Mouse (Mus musculus) ES-E14 (cell line): Measurements from ENCODE around the gene Efcab14. TPM values are rescaled to one million over a fixed set of nuclear protein-coding genes. Genes with fewer than 3 reads are reported as not detected.

ENCODE experiments used
- DNase-seq: peaks from one replicate; pipeline ENCODE4 v3.0.0-alpha.2; 2013; ENCODE audit warnings: low read depth, low spot score
- H3K27ac ChIP-seq: 2 replicates; pipeline ENCODE4 v1.5.1; 2012; ENCODE audit warnings: low read depth, mild to moderate bottlenecking, low read length, moderate library complexity, mixed read lengths; ENCODE audit not compliant: poor library complexity, insufficient read depth, severe bottlenecking
- H3K36me3 ChIP-seq: 2 replicates; pipeline ENCODE4 v1.6.1; 2012; ENCODE audit warnings: mild to moderate bottlenecking, low read length, moderate library complexity, mixed read lengths; ENCODE audit not compliant: control insufficient read depth, poor library complexity, insufficient read depth, severe bottlenecking
- H3K4me1 ChIP-seq, 2 experiments: fragments of 150-350 bp in 1 of 2; sonication (generic) in 1 of 2; 2 replicates each; pipeline ENCODE4 v1.6.1; 2012; ENCODE audit warnings: low read length in 2 of 2, mild to moderate bottlenecking in 1 of 2, mixed read lengths in 1 of 2; ENCODE audit not compliant: control insufficient read depth in 2 of 2, insufficient read depth in 2 of 2, poor library complexity in 1 of 2
- H3K4me3 ChIP-seq, 2 experiments: fragments of 150-350 bp in 1 of 2; sonication (generic) in 1 of 2; 2 replicates each; pipeline ENCODE4 v1.5.1; 2012; ENCODE audit warnings: low read length in 2 of 2, low read depth in 1 of 2, mild to moderate bottlenecking in 1 of 2, mixed read lengths in 1 of 2; ENCODE audit not compliant: insufficient read depth in 1 of 2, poor library complexity in 1 of 2, severe bottlenecking in 1 of 2
- H3K9ac ChIP-seq: 2 replicates; pipeline ENCODE4 v1.6.1; 2012; ENCODE audit warnings: low read depth, mild to moderate bottlenecking, low read length, mixed read lengths; ENCODE audit not compliant: poor library complexity, insufficient read depth, severe bottlenecking
- H3K9me3 ChIP-seq: fragments of 150-350 bp; sonication (generic); 2 replicates; pipeline ENCODE4 v1.6.1; 2012; ENCODE audit warnings: low read depth, mild to moderate bottlenecking, low read length; ENCODE audit not compliant: control insufficient read depth, insufficient read depth
- CHD2 ChIP-seq: IDR thresholded peaks from 2 replicates; pipeline ENCODE4 v1.6.1; 2014; ENCODE audit warnings: mild to moderate bottlenecking, low read depth, low read length, inconsistent platforms
- HCFC1 ChIP-seq: IDR thresholded peaks from 2 replicates; pipeline ENCODE4 v1.6.1; 2012; ENCODE audit warnings: low read length, inconsistent platforms, borderline replicate concordance; ENCODE audit not compliant: insufficient read depth
- MAFK ChIP-seq: IDR thresholded peaks from 2 replicates; pipeline ENCODE4 v1.6.1; 2014; ENCODE audit warnings: mild to moderate bottlenecking, low read depth, low read length, inconsistent platforms; ENCODE audit not compliant: insufficient read depth
- ZC3H11A ChIP-seq: IDR thresholded peaks from 2 replicates; pipeline ENCODE4 v1.6.1; 2012; ENCODE audit warnings: low read depth, mild to moderate bottlenecking, inconsistent platforms, low read length, borderline replicate concordance
- ZNF384 ChIP-seq: IDR thresholded peaks from 2 replicates; pipeline ENCODE4 v1.6.1; 2012; ENCODE audit warnings: low read depth, low read length, inconsistent platforms
- in situ Hi-C, 2 experiments: fragments of 600-800 bp; cut with MboI; formaldehyde crosslinking; loops; one replicate each; pipeline ENCODE4 v1.15.1; 2025; ENCODE audit warnings: low sequenced_read_pairs in 2 of 2, inconsistent platforms in 1 of 2; ENCODE audit not compliant: unreplicated experiment in 2 of 2
- total RNA-seq: library from RNA; depleted of rRNA; stranded (reverse); fragments of 300-350 nt; gene quantifications from 2 replicates; pipeline ENCODE4 v1.2.3, GENCODE M21; 2012

The Efcab14 gene
- total RNA-seq, 1 experiment: 20.2 TPM

GRCm38 (mm10) chr4:115795360-115795759, 57.8 kb downstream of the Efcab14 start:
- no peak overlapping the region for H3K9ac ChIP-seq
- H3K36me3 ChIP-seq: peaks cover 9% of the 10 kb centered on the region
- in situ Hi-C loops: no loop called here
- no peaks in the 10 kb centered on the region for H3K4me1 ChIP-seq
- no peaks in the 10 kb centered on the region for H3K9me3 ChIP-seq
- DNase-seq: no peak
- H3K27ac ChIP-seq: no peak overlapping the region
- TF ChIP-seq ZNF384 (no peak), ZC3H11A (no peak), HCFC1 (no peak), CHD2 (no peak), MAFK (no peak)
- H3K4me3 ChIP-seq: no peak overlapping the region

DNA sequence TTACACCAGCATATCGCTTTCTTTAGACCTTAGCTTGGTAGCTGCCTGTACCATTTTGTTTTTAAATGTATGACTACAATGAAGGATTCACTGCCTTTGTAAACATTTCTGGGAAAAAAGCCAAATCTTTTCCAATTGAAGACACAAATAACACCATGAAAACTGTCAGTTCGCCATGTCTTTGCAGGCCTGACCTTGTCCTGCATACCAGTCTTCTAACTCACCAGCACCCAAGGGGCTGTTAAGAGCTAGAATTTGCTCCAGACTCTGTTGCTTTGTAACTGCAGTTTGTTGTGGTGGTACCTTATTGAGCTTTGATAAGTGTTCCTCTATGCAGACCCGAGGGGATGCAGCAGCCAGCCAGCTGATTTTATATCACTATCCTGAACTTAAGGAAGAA, 62.4 kb downstream of the Efcab14 start:
- TF ChIP-seq ZNF384 (no peak), MAFK (no peak), HCFC1 (no peak), ZC3H11A (no peak), CHD2 (no peak)
- peaks cover 6% of the 10 kb centered on the region for H3K36me3 ChIP-seq
- H3K9me3 ChIP-seq: no peaks in the 10 kb centered on the region
- H3K4me3 ChIP-seq: no peak overlapping the region
- no peak overlapping the region for H3K27ac ChIP-seq
- no peak overlapping the region for H3K9ac ChIP-seq
- DNase-seq: no peak
- in situ Hi-C loops: no loop called here
- no peaks in the 10 kb centered on the region for H3K4me1 ChIP-seq

- H3K9me3 ChIP-seq: no peaks in the 10 kb centered on the region
- TF ChIP-seq CHD2 (no peak), MAFK (no peak), ZC3H11A (no peak), HCFC1 (no peak), ZNF384 (no peak)
- peaks cover 2 to 7% of the 10 kb centered on the region in 2 experiments; a peak in 2 of 4 replicates for H3K4me1 ChIP-seq
- no peak for DNase-seq
- no peak overlapping the region for H3K4me3 ChIP-seq
- in situ Hi-C loops: no loop called here
- peaks cover 3% of the 10 kb centered on the region; the same call in 1 of the 2 replicates for H3K36me3 ChIP-seq
- H3K27ac ChIP-seq: no peak overlapping the region
- H3K9ac ChIP-seq: no peak overlapping the region
Measured at GRCm38 (mm10) chr4:115812326-115812725, 74.8 kb downstream of the Efcab14 start.

DNA sequence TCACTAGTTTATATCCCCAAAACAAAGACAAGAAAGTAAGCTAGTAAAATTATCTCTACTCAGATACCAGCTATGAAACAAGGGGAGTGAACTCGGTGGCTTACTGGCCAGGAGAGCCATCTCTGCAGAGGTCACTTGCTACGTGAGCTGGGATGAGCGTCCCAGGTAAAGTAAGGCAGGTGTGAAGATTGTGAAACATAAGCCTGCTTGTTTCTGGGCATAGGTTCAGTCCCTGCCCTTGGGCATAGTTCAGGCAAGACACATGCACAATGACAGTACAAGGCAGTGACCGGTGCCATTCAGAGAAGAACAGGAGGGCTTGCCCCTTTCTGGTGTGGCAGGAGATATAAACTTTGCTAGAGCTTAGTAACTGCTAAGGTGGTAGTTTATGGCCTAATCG, 78.1 kb downstream of the Efcab14 start:
- DNase-seq: no peak
- no peak overlapping the region for H3K27ac ChIP-seq
- no peaks in the 10 kb centered on the region for H3K9me3 ChIP-seq
- in situ Hi-C loops: no loop called here
- no peak overlapping the region for H3K9ac ChIP-seq
- peaks cover 4 to 7% of the 10 kb centered on the region in 2 experiments; a peak in 3 of 4 replicates for H3K4me1 ChIP-seq
- H3K4me3 ChIP-seq: no peak overlapping the region
- peaks cover 5% of the 10 kb centered on the region; the same call in 1 of the 2 replicates for H3K36me3 ChIP-seq
- TF ChIP-seq CHD2 (no peak), MAFK (no peak), HCFC1 (no peak), ZNF384 (no peak), ZC3H11A (no peak)

DNA sequence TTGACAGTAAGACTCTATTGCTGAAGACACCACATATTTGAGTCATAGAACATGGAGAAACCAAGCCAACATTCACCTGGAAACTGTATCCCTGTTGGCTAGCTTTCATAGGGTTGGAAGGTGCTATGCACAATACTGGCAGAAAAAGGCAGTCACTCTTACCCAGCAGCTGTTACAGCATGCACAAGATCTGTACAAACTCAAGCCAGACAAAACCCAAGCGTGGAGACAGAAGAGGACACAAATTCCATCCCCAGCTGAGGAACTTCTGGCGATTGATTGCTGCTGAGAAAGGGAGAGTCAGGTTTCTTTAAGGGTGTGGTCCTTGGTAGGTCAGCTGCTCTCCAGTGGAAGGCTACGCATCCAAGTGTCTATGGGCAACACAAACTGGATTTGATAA, 82.7 kb downstream of the Efcab14 start:
- TF ChIP-seq HCFC1 (no peak), ZC3H11A (no peak), CHD2 (no peak), MAFK (no peak), ZNF384 (no peak)
- peaks cover 5% of the 10 kb centered on the region; the same call in 1 of the 2 replicates for H3K36me3 ChIP-seq
- no peak overlapping the region for H3K9ac ChIP-seq
- no peak overlapping the region for H3K27ac ChIP-seq
- H3K9me3 ChIP-seq: no peaks in the 10 kb centered on the region
- in situ Hi-C loops: no loop called here
- peaks cover 0 to 3% of the 10 kb centered on the region in 2 experiments; a peak in 1 of 4 replicates for H3K4me1 ChIP-seq
- H3K4me3 ChIP-seq: no peak overlapping the region
- no peak for DNase-seq
